Mouse (Mus musculus) testis, adult 2 months (tissue): Measurements from ENCODE around the gene Fam234b.

Source experiments
- CTCF ChIP-seq: fragments of 200-500 bp; IDR thresholded peaks from 2 replicates; pipeline ENCODE4 v1.5.1; 2012; ENCODE audit warnings: low read depth, mild to moderate bottlenecking, inconsistent platforms, low read length, moderate library complexity; ENCODE audit not compliant: control insufficient read depth, insufficient read depth, insufficient replicate concordance
- POLR2A ChIP-seq: fragments of 200-500 bp; IDR thresholded peaks from 2 replicates; pipeline ENCODE4 v1.6.1; 2012; ENCODE audit warnings: low read depth, mild to moderate bottlenecking, inconsistent platforms, low read length, moderate library complexity; ENCODE audit not compliant: control insufficient read depth

- TF ChIP-seq POLR2A (no peak), CTCF (no peak)
These were observed 50.1 kb downstream of the Fam234b start for GRCm38 (mm10) chr6:135247861-135248260.
